Mouse (Mus musculus): ENCODE measurements at regions not wholly inside any gene's neighbourhood (a gene's known extent, or its start where the extent isn't known, plus 50 kb on each side); places are given as distances from the start of the nearest gene placed in this dataset.

DNA sequence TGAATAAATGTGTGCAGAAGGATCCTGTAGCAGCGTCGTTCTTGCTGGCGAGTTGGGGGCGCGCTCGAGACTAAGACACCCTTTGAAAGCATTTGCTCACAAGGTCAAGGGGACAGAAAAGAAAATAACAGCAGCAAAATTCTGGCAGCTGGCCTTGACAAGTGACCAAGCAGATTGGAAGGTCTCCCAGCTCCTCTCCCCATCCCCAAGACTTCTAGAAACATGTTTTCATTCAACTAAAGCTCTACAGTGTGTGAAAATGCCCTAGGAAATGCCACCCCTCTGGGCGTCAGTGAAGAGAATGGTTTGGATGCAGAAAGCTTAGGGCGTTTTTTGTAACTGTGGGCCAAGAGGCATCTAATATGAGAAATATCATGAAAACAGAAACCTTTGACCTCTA lies 272.7 kb downstream of the Tbc1d1 start:
- no peak overlapping the region for H3K4me2 ChIP-seq (ENCODE audit: low read length)
- H3K27me3 ChIP-seq (ENCODE audit: control insufficient read depth, insufficient read depth, low read depth, low read length) = no peaks in the 10 kb centered on the region
- WGBS = 87% methylated on average over 8 of the region's 8 CpGs
- H3K4me3 ChIP-seq (ENCODE audit: low read depth, low read length) = no peak overlapping the region
- no peaks in the 10 kb centered on the region for H3K36me3 ChIP-seq (ENCODE audit: control insufficient read depth, insufficient read depth, low read length)
- no peaks in the 10 kb centered on the region for H3K4me1 ChIP-seq (ENCODE audit: control insufficient read depth, insufficient read depth, low read length)
- H3K9me3 ChIP-seq (replicated peaks; ENCODE audit: control insufficient read depth, low read length, poor library complexity, severe bottlenecking) = no peaks in the 10 kb centered on the region
- H3K27ac ChIP-seq (ENCODE audit: low read length) = no peak overlapping the region
- no peak for ATAC-seq
- no peak overlapping the region for H3K9ac ChIP-seq (ENCODE audit: low read depth, low read length)

DNA sequence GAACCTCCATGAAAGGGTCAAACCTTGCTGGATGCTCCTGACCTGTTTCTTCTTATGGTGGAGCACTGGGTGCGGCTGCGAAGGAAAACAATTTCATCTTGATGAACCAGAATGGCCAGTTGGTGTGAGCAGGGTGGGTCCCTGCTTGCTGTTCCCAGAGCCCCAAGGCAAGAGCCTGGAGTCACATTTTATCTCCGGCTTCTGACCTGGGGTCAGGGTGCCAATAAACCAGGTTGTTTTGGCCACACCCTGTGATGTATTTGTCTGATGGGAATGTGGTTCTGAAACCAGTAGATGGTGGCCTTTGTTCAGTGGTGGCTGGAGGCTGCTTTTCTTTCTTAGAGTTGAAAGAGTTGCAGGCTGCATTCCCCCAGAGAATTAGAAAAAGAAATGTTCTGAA lies 274.4 kb downstream of the Tbc1d1 start:
- ATAC-seq = no peak
- no peaks in the 10 kb centered on the region for H3K27me3 ChIP-seq (ENCODE audit: control insufficient read depth, insufficient read depth, low read depth, low read length)
- no peak overlapping the region for H3K4me3 ChIP-seq (ENCODE audit: low read depth, low read length)
- H3K9ac ChIP-seq (ENCODE audit: low read depth, low read length) = no peak overlapping the region
- H3K4me2 ChIP-seq (ENCODE audit: low read length) = no peak overlapping the region
- 94% methylated on average over 3 of the region's 3 CpGs for WGBS
- H3K4me1 ChIP-seq (ENCODE audit: control insufficient read depth, insufficient read depth, low read length) = no peaks in the 10 kb centered on the region
- H3K9me3 ChIP-seq (replicated peaks; ENCODE audit: control insufficient read depth, low read length, poor library complexity, severe bottlenecking) = no peaks in the 10 kb centered on the region
- H3K27ac ChIP-seq (ENCODE audit: low read length) = no peak overlapping the region
- no peaks in the 10 kb centered on the region for H3K36me3 ChIP-seq (ENCODE audit: control insufficient read depth, insufficient read depth, low read length)

DNA sequence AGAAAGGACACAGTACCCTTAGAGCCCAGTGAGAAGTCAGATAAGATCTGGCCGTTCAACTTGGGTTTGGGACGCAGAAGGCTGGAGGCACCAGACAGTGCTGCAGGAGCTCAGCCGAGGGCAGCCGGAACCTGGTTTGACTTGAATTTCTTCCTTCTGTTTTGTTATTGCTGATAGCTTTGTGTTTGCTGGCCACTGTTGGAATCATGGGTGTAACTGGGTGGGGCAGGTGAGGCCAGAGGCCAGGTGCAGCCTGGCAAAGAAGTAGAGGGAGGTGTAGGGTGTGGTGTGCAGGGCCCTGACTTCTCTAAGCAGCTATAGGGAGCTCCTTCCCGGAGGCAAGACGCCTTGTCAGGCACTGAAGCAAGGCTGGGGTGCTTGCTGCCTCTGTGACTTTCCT lies 275.5 kb downstream of the Tbc1d1 start:
- Histone ChIP-seq H3K4me3 (ENCODE audit: low read depth, low read length) (no peak overlapping the region), H3K27me3 (ENCODE audit: control insufficient read depth, insufficient read depth, low read depth, low read length) (no peaks in the 10 kb centered on the region), H3K4me2 (ENCODE audit: low read length) (no peak overlapping the region), H3K4me1 (ENCODE audit: control insufficient read depth, insufficient read depth, low read length) (no peaks in the 10 kb centered on the region), H3K36me3 (ENCODE audit: control insufficient read depth, insufficient read depth, low read length) (no peaks in the 10 kb centered on the region), H3K9me3 (replicated peaks; ENCODE audit: control insufficient read depth, low read length, poor library complexity, severe bottlenecking) (no peaks in the 10 kb centered on the region), H3K9ac (ENCODE audit: low read depth, low read length) (no peak overlapping the region), H3K27ac (ENCODE audit: low read length) (no peak overlapping the region)
- ATAC-seq = no peak
- WGBS = 94% methylated on average over 6 of the region's 6 CpGs

DNA sequence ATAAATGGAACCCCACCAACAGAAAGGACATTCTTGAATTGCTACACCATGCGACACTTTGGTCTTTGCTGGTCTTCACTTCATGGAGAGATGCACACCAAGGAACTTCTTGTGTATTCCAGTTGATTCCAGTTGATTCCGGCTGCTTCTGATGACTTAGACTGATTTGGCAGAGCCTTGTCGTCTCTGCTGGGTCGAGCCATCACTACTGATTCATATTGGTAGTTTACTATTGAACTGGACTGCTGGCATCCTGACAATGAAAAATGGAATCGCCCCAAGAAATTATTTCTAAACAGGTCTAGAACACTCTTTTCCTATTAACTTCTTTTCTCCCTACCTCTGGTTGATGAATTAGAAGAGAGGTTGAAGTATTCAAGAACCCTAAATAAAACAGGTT lies 277.7 kb downstream of the Tbc1d1 start:
- WGBS = 92% methylated on average over 5 of the region's 5 CpGs
- H3K27ac ChIP-seq (ENCODE audit: low read length) = no peak overlapping the region

DNA sequence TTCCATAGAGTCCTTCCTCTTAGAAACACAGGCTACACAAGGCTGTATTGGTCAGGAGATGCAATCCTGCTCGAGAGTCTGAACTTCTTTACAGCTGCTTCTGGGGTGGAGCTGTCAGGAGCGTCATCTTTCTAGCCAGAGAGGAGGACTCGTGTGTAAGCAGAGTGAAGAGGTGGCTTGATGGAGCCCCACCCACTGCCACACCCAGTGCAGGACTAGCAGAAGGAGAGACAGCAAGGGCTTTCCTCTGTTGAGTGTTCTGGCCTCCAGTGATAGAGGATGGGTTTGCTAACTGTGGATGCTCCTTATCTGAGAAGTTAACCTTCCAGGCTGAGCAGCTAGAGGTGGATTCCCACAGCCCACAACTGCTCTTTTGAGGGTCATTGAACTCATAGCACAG lies 279.4 kb downstream of the Tbc1d1 start:
- WGBS = 85% methylated on average over 3 of the region's 3 CpGs
- no peak for ATAC-seq

More for the DNA sequence above, 277.7 kb downstream of the Tbc1d1 start:
- Histone ChIP-seq H3K4me3 (ENCODE audit: low read depth, low read length) (no peak overlapping the region), H3K27me3 (ENCODE audit: control insufficient read depth, insufficient read depth, low read depth, low read length) (no peaks in the 10 kb centered on the region), H3K4me1 (ENCODE audit: control insufficient read depth, insufficient read depth, low read length) (no peaks in the 10 kb centered on the region), H3K9ac (ENCODE audit: low read depth, low read length) (no peak overlapping the region), H3K9me3 (replicated peaks; ENCODE audit: control insufficient read depth, low read length, poor library complexity, severe bottlenecking) (no peaks in the 10 kb centered on the region), H3K36me3 (ENCODE audit: control insufficient read depth, insufficient read depth, low read length) (no peaks in the 10 kb centered on the region), H3K4me2 (ENCODE audit: low read length) (no peak overlapping the region)
- ATAC-seq = no peak

DNA sequence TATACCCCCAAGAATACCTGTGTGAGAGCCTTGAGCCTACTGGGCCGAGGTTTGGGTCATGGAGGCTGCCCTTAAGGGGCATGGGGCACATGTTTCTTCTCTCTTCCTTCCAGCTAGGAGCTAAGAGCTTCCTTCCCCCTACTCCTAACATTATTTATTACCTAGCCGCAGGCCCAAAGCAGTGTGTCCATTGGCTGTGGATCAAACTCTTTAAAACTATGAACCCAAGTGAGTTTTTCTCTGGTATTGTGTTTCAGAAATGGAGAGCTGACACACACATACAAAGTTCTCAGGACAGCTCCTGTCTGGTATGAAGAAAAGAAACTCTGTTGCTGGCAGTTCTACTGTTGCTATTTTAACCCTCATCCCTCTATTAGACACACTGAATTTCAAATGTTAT lies 279.9 kb downstream of the Tbc1d1 start:
- ATAC-seq = no peak

More for the DNA sequence above, 279.4 kb downstream of the Tbc1d1 start:
- no peaks in the 10 kb centered on the region for H3K27me3 ChIP-seq (ENCODE audit: control insufficient read depth, insufficient read depth, low read depth, low read length)
- no peaks in the 10 kb centered on the region for H3K9me3 ChIP-seq (replicated peaks; ENCODE audit: control insufficient read depth, low read length, poor library complexity, severe bottlenecking)
- H3K4me1 ChIP-seq (ENCODE audit: control insufficient read depth, insufficient read depth, low read length) = no peaks in the 10 kb centered on the region
- H3K4me2 ChIP-seq (ENCODE audit: low read length) = no peak overlapping the region
- no peak overlapping the region for H3K4me3 ChIP-seq (ENCODE audit: low read depth, low read length)
- no peaks in the 10 kb centered on the region for H3K36me3 ChIP-seq (ENCODE audit: control insufficient read depth, insufficient read depth, low read length)
- H3K27ac ChIP-seq (ENCODE audit: low read length) = no peak overlapping the region
- H3K9ac ChIP-seq (ENCODE audit: low read depth, low read length) = no peak overlapping the region

DNA sequence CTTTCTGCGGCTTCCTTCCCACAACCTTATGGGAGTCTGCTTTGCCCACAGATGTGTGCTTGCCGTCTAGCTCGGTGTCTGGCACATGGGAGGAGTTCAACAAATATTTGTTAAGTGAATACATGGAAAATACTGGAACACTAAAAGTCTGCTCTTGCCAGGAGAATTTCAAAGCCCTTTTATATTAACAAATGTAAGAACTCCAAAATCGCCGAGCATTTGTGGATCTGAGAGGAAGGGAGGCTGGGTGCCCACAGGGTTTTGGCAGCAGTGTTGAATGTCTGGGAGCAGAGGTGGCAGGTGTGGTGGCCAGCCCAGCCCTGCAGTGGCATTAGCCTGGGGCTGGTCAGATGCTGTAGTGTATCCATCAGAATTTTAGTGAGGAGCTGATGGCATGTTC lies 281.6 kb downstream of the Tbc1d1 start:
- 84% methylated on average over 5 of the region's 5 CpGs for WGBS
- Histone ChIP-seq H3K9me3 (replicated peaks; ENCODE audit: control insufficient read depth, low read length, poor library complexity, severe bottlenecking) (no peaks in the 10 kb centered on the region), H3K9ac (ENCODE audit: low read depth, low read length) (no peak overlapping the region), H3K27ac (ENCODE audit: low read length) (no peak overlapping the region), H3K4me3 (ENCODE audit: low read depth, low read length) (no peak overlapping the region), H3K27me3 (ENCODE audit: control insufficient read depth, insufficient read depth, low read depth, low read length) (no peaks in the 10 kb centered on the region), H3K36me3 (ENCODE audit: control insufficient read depth, insufficient read depth, low read length) (no peaks in the 10 kb centered on the region), H3K4me1 (ENCODE audit: control insufficient read depth, insufficient read depth, low read length) (no peaks in the 10 kb centered on the region), H3K4me2 (ENCODE audit: low read length) (no peak overlapping the region)
- no peak for ATAC-seq

More for the DNA sequence above, 279.9 kb downstream of the Tbc1d1 start:
- Histone ChIP-seq H3K4me2 (ENCODE audit: low read length) (no peak overlapping the region), H3K9me3 (replicated peaks; ENCODE audit: control insufficient read depth, low read length, poor library complexity, severe bottlenecking) (no peaks in the 10 kb centered on the region), H3K9ac (ENCODE audit: low read depth, low read length) (no peak overlapping the region), H3K4me3 (ENCODE audit: low read depth, low read length) (no peak overlapping the region), H3K4me1 (ENCODE audit: control insufficient read depth, insufficient read depth, low read length) (no peaks in the 10 kb centered on the region), H3K27ac (ENCODE audit: low read length) (no peak overlapping the region), H3K36me3 (ENCODE audit: control insufficient read depth, insufficient read depth, low read length) (no peaks in the 10 kb centered on the region), H3K27me3 (ENCODE audit: control insufficient read depth, insufficient read depth, low read depth, low read length) (no peaks in the 10 kb centered on the region)
- 93% methylated on average over 2 of the region's 2 CpGs for WGBS

DNA sequence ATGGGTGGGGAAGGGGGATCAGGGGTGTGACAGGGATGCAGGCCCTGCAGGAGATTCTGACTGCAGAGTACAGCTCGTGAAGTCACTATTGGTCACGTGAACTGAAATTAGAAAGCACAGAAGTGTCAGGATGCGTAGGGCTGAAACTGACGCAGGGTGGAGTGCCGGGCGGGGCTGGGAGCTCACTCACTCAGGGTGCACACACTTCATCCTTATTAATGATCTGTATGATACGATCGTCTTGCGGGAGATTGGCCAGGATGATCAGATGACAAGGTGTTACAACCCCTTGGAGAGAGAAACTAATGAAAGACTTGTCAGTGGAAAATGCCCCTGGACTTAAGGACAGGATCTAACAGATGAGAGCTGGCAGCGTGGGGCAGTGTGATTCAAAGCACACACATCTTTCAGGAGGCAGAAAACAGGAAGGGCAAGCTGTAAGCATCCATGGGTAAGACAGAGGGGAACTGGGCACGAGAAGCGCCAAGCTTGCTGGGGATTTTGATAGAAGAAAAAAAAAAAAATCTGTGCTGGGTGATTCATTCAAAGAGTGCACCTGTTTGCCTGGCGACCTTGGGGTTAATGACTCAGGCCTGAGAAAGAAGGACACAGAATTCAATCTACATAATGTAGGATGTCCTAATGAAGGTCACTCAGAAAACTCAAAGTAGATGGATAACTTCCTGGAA lies 282.5 kb downstream of the Tbc1d1 start:
- Histone ChIP-seq H3K27me3 (ENCODE audit: control insufficient read depth, insufficient read depth, low read depth, low read length) (no peaks in the 10 kb centered on the region), H3K4me2 (ENCODE audit: low read length) (no peak overlapping the region), H3K9ac (ENCODE audit: low read depth, low read length) (no peak overlapping the region), H3K4me3 (ENCODE audit: low read depth, low read length) (no peak overlapping the region), H3K36me3 (ENCODE audit: control insufficient read depth, insufficient read depth, low read length) (no peaks in the 10 kb centered on the region), H3K4me1 (ENCODE audit: control insufficient read depth, insufficient read depth, low read length) (no peaks in the 10 kb centered on the region), H3K27ac (ENCODE audit: low read length) (no peak overlapping the region), H3K9me3 (replicated peaks; ENCODE audit: control insufficient read depth, low read length, poor library complexity, severe bottlenecking) (no peaks in the 10 kb centered on the region)
- no peak for ATAC-seq
- 79% methylated on average over 13 of the region's 13 CpGs for WGBS

DNA sequence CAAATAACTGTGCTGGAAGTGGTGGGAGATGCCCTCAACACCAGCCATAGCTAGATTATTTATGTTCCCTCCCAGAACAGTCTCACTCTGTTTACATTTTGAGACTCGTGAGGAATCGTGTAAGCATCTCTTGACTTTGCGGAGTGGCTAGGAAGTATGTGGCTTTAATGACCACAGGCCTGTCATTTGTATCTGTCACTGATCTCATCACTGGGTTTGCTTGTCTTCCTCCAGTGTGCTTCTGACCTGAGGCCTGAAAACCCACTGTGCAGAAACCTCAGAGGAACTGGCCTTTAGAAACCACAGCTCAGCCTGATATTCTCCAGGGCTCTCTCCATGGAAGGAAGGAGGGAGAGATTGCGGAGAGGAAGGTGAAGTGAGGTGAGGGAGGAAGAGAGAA lies 291.7 kb downstream of the Tbc1d1 start:
- H3K27ac ChIP-seq (ENCODE audit: low read length) = no peak overlapping the region
- WGBS = 91% methylated on average over 4 of the region's 4 CpGs
- no peaks in the 10 kb centered on the region for H3K9me3 ChIP-seq (replicated peaks; ENCODE audit: control insufficient read depth, low read length, poor library complexity, severe bottlenecking)
- no peak overlapping the region for H3K4me3 ChIP-seq (ENCODE audit: low read depth, low read length)
- no peaks in the 10 kb centered on the region for H3K27me3 ChIP-seq (ENCODE audit: control insufficient read depth, insufficient read depth, low read depth, low read length)
- no peaks in the 10 kb centered on the region for H3K36me3 ChIP-seq (ENCODE audit: control insufficient read depth, insufficient read depth, low read length)
- no peak overlapping the region for H3K9ac ChIP-seq (ENCODE audit: low read depth, low read length)
- no peak for ATAC-seq
- H3K4me2 ChIP-seq (ENCODE audit: low read length) = no peak overlapping the region
- H3K4me1 ChIP-seq (ENCODE audit: control insufficient read depth, insufficient read depth, low read length) = no peaks in the 10 kb centered on the region
